Mouse (Mus musculus): ENCODE data around the gene Cfap126.

- TF ChIP-seq CTCF (IDR thresholded peaks at IDR 0.05; ENCODE audit: borderline replicate concordance, insufficient read depth, low read length) (no peak), POLR2A (IDR thresholded peaks at IDR 0.05; ENCODE audit: low read depth, low read length) (no peak)
These were observed 55.2 kb downstream of the Cfap126 start for GRCm38 (mm10) chr1:171168906-171169305.
